Mouse (Mus musculus) heart, adult 2 months (tissue): ENCODE data around the gene Lamc2. TPM values are rescaled to one million over a fixed set of nuclear protein-coding genes. Genes with fewer than 3 reads are reported as not detected.

Experiments
- DNase-seq, 2 experiments: peaks; one replicate each; pipeline ENCODE4 v3.0.0; 2021
- H3K27ac ChIP-seq: fragments of 200-600 bp; 2 replicates; pipeline ENCODE4 v1.8.1; 2022
- H3K27me3 ChIP-seq: fragments of 200-500 bp; 2 replicates; pipeline ENCODE4 v1.6.1; 2012; ENCODE audit warnings: mild to moderate bottlenecking, low read length, inconsistent platforms, mixed read lengths; ENCODE audit not compliant: control insufficient read depth, insufficient read depth
- H3K36me3 ChIP-seq: fragments of 200-500 bp; 2 replicates; pipeline ENCODE4 v1.6.1; 2012; ENCODE audit warnings: low read length, inconsistent platforms; ENCODE audit not compliant: control insufficient read depth, insufficient read depth
- H3K4me1 ChIP-seq: fragments of 200-500 bp; 2 replicates; pipeline ENCODE4 v1.6.1; 2011; ENCODE audit warnings: low read length; ENCODE audit not compliant: control insufficient read depth, insufficient read depth
- H3K4me3 ChIP-seq: fragments of 200-600 bp; 2 replicates; pipeline ENCODE4 v1.8.1; 2022
- H3K79me2 ChIP-seq: fragments of 200-500 bp; replicated peaks from 2 replicates; pipeline ENCODE4 v1.6.1; 2012; ENCODE audit warnings: mild to moderate bottlenecking, inconsistent platforms, low read length, moderate library complexity, mixed read lengths; ENCODE audit not compliant: control insufficient read depth, insufficient read depth
- H3K9ac ChIP-seq: fragments of 200-500 bp; 2 replicates; pipeline ENCODE4 v1.6.1; 2012; ENCODE audit warnings: low read depth, mild to moderate bottlenecking, control low read depth, inconsistent platforms, low read length, mixed read lengths
- CTCF ChIP-seq: fragments of 200-600 bp; IDR thresholded peaks from 2 replicates; pipeline ENCODE4 v1.8.1; 2022; ENCODE audit warnings: antibody characterized with exemption, mild to moderate bottlenecking, moderate library complexity
- EP300 ChIP-seq: fragments of 200-500 bp; IDR thresholded peaks from 2 replicates; pipeline ENCODE4 v1.6.1; 2011; ENCODE audit warnings: low read depth, low read length, control low read depth; ENCODE audit not compliant: insufficient read depth
- POLR2A ChIP-seq: fragments of 200-500 bp; IDR thresholded peaks from 2 replicates; pipeline ENCODE4 v1.6.1; 2011; ENCODE audit warnings: mild to moderate bottlenecking, low read depth, low read length, control low read depth; ENCODE audit not compliant: insufficient read depth
- WGBS: fragments of 180-500 bp; shearing (Covaris S2); methylation state at CpG from one replicate; pipeline ENCODE4 v1.1.7; 2018; 5-methylcytosine and 5-hydroxymethylcytosine counted together
- intact Hi-C: fragments of 180-260 bp; cut with DNase I; formaldehyde crosslinking; loops from one replicate; pipeline ENCODE4 v1.15.1; 2025
- polyA plus RNA-seq: library from polyadenylated mRNA; depleted of rRNA; stranded (reverse); fragments of >200 nt; gene quantifications from 2 replicates; pipeline ENCODE4 v1.2.3, GENCODE M21; 2012
- total RNA-seq, 2 experiments: library from RNA; stranded (reverse); gene quantifications; 2 replicates each; pipeline ENCODE4 v1.2.3; 2021

Lamc2 gene
- total and polyA plus RNA-seq, 3 experiments, result 1.6 to 11.8 (median 9.3) TPM

DNA sequence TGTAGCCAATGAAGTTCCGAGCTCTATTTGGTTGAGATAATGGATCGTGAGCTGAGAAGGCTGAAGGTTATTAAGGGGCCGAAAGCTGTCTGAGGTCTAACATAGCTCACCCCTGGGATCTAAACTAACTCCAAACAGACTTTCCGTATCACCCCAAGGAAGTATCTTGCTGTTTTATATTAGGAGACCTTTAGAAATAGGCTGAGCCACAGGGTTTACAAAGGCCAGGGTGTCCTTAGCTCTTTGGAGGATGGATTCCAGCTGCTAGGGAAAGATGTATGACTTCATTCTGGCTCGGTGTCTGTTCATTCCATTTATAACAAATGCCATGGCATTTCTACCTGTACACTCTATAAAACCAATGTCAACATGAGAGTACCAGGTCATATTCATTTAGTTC is 61.7 kb downstream of the Lamc2 start:
- Histone ChIP-seq H3K4me3 (no peak overlapping the region), H3K36me3 (peaks cover 3% of the 10 kb centered on the region; the same call in 1 of the 2 replicates), H3K79me2 (no peaks in the 10 kb centered on the region), H3K9ac (no peak overlapping the region), H3K27ac (no peak overlapping the region), H3K27me3 (no peaks in the 10 kb centered on the region), H3K4me1 (peaks cover 14% of the 10 kb centered on the region)
- no peak for TF ChIP-seq CTCF
- TF ChIP-seq POLR2A, result no peak
- TF ChIP-seq EP300, result no peak
- intact Hi-C loops, result no loop called here
- whole genome bisulfite sequencing, result 79% methylated on average over 5 of the region's 5 CpGs
- DNase-seq, result no peak

DNA sequence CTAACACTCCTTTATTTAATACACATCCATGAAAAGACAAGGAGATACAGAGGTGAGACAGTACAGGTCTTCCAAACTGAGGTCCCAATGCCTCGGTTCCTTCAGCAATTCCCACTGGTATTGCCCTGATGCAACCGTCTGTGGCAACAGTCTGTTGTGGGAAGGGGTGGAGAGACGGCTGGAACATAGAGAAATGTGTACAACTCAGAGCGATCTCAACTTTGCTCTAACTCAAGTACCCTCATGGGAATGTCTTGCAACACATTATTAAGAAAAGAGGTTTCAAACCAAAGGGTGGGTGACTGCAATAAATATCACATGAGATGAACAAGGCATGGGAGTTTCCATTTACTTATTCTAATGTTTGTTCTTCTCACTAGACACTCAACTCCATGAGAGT is 63.5 kb downstream of the Lamc2 start:
- Histone ChIP-seq H3K4me1 (peaks cover 11% of the 10 kb centered on the region), H3K4me3 (no peak overlapping the region), H3K9ac (no peak overlapping the region), H3K27me3 (no peaks in the 10 kb centered on the region), H3K27ac (no peak overlapping the region; the same call in 1 of the 2 replicates), H3K79me2 (no peaks in the 10 kb centered on the region), H3K36me3 (no peaks in the 10 kb centered on the region; the same call in 1 of the 2 replicates)
- intact Hi-C loops, result no loop called here
- 75% methylated on average over 4 of the region's 4 CpGs for WGBS
- peak; percentile 42 to 51 for DNase-seq
- TF ChIP-seq EP300 (no peak), POLR2A (no peak), CTCF (no peak)

DNA sequence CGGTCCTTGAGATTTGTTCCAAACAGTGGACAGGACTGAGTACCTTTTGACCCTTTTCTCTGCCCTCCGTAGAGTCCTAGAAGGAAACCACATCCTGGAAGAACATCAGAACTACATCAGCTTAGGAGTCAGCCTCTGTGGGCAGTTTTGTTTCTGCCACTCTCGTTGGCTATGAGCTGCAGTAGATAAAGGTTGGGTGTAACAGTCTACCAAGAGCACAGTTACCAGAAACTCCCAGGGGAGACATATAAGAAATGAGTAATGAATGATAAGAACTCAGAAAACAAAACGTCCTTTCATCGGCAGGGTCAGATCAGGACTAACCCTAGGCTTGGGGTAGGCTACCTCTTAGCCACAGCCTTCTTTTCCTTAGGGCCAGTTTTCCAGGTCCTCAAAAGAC is 64.9 kb downstream of the Lamc2 start:
- peaks cover 3% of the 10 kb centered on the region; the same call in 1 of the 2 replicates for H3K4me1 ChIP-seq
- peak; percentile 23 to 25 for DNase-seq
- no peaks in the 10 kb centered on the region for H3K79me2 ChIP-seq
- H3K9ac ChIP-seq, result no peak overlapping the region
- 49% methylated on average over 5 of the region's 5 CpGs for WGBS
- no peak for TF ChIP-seq CTCF
- TF ChIP-seq POLR2A, result no peak
- TF ChIP-seq EP300, result no peak
- H3K4me3 ChIP-seq, result no peak overlapping the region
- H3K27ac ChIP-seq, result peak overlapping the region; percentile 43
- intact Hi-C loops, result no loop called here
- no peaks in the 10 kb centered on the region for H3K36me3 ChIP-seq
- no peaks in the 10 kb centered on the region for H3K27me3 ChIP-seq

DNA sequence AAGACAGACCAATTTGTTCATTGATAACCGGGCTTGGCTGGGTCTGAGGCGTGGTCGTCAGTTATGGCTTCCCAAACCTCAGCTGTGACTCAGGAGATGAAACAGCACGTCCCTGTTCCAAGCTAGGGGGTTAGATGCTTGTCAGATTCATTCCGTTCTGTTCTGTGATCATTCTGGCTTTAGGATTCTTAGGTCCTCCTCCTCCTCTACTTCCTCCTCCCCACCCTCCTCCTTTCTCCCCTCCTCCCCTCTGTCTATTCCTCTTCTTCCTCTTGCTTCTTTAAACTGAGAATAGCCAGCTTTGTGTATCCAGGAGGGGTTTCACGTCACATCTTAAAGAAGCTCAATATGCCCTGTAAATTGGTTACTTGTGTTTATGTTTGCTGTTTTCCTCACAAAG is 65.7 kb downstream of the Lamc2 start:
- Histone ChIP-seq H3K79me2 (no peaks in the 10 kb centered on the region), H3K4me3 (no peak overlapping the region), H3K27me3 (no peaks in the 10 kb centered on the region), H3K4me1 (peaks cover 3% of the 10 kb centered on the region; the same call in 1 of the 2 replicates), H3K9ac (no peak overlapping the region), H3K27ac (no peak overlapping the region), H3K36me3 (no peaks in the 10 kb centered on the region)
- DNase-seq, result no peak
- WGBS, result 75% methylated on average over 6 of the region's 6 CpGs
- TF ChIP-seq POLR2A (no peak), CTCF (no peak), EP300 (no peak)
- intact Hi-C loops, result no loop called here

DNA sequence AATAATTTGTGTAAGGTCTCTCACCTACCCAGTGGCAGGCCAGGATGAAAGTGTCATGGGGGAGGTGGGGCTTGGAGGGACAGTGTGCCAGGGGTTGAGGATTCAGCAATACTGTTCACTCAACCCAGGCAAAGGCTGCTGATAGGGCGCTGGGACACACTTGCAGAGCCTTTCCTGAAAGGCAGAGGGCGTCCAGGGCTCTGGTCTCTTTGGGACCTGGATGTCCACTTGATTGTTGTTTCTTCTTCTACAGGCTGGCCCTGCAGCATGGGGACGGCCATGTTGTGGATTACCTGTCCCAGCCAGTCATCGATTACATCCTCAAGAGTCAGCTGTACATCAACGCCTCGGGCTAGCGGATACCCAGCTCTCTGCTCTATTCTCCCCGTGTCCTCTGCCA is 70.9 kb downstream of the Lamc2 start:
- no peak overlapping the region for H3K27ac ChIP-seq
- 89% methylated on average over 8 of the region's 8 CpGs for WGBS
- H3K4me1 ChIP-seq, result no peaks in the 10 kb centered on the region
- no peaks in the 10 kb centered on the region for H3K36me3 ChIP-seq
- no peak overlapping the region for H3K4me3 ChIP-seq
- no peak for DNase-seq
- H3K79me2 ChIP-seq, result no peaks in the 10 kb centered on the region
- H3K9ac ChIP-seq, result no peak overlapping the region
- no peak for TF ChIP-seq POLR2A
- no peak for TF ChIP-seq EP300
- peak; percentile 32; the same call in 1 of the 2 replicates for TF ChIP-seq CTCF
- no peaks in the 10 kb centered on the region for H3K27me3 ChIP-seq
- intact Hi-C loops, result no loop called here

DNA sequence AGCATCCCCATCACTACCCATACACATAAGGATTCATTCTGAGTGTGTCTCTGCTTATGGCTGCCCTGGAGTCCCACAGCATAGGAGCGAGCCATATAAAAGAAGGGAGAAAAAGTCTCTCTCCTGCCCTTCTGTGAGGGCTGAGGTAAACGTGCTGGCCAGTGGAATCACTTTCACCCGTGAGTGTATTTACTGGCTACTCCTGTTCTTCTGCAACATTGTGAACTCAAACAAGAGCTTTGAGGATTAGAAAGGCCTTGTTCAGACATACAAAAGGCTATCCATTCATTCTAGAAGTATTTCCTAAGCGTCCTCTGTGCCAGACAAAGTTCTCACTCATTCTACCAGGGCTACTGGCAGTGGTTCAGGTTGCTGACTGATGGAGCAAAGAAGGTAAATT is 74.7 kb downstream of the Lamc2 start:
- no peak for TF ChIP-seq EP300
- TF ChIP-seq POLR2A, result no peak
- no peak for TF ChIP-seq CTCF
- intact Hi-C loops, result no loop called here
- Histone ChIP-seq H3K4me1 (peaks cover 2% of the 10 kb centered on the region; the same call in 1 of the 2 replicates), H3K4me3 (no peak overlapping the region), H3K27me3 (no peaks in the 10 kb centered on the region), H3K9ac (no peak overlapping the region), H3K79me2 (no peaks in the 10 kb centered on the region), H3K36me3 (no peaks in the 10 kb centered on the region), H3K27ac (no peak overlapping the region)
- DNase-seq, result no peak
- WGBS, result 81% methylated on average over 4 of the region's 4 CpGs
